8 mouse cellular contexts compared by ENCODE assay signal in the genomic region with DNA sequence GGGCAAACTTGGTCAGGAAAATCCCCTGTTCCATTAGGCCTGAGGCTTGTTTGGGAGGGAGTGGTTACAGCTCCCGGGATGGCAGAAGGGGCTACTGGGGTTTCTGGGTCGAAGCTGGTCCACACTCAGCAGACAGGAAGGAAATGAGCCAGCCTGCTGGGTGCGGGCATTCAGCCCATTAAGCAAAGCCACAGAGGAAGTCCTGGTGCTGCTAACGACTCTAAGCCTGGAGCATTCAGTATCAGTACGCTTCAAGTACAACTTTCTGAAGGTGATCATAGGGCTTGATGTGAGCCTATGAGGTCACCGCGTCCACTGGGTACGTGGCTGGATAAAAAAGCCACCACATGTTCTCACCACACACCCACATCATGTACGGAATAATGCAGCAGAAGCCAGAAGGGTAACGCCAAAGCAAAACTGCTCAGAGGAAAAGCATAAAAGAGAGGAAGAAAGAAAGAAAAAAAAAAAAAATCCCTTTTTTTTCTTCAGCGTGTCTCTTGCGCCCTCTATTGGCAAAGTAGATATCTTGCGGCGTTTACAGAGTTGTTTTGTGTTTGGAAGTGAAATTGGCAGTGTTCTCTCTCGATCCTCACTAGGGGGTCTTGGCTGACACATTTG.
A peak's percentile ranks its signal among the peaks of the same experiment; 100 is the strongest.
DNase-seq lines count a peak whose midpoint lies in the region; ATAC-seq and TF ChIP-seq lines count a peak whose summit lies in the region.

No protein-coding gene starts in this region.

- 41% methylated on average over 15 of the region's 15 CpGs for WGBS in hindbrain, embryonic 11.5 days

- H3K27ac ChIP-seq in embryonic fibroblast, embryonic 13.5 days (ENCODE audit: insufficient read depth, low read length) = peak overlapping the region; percentile 27
- H3K27ac ChIP-seq in hindbrain, embryonic 11.5 days (ENCODE audit: low read depth, low read length) = no peak overlapping the region

- no peak for DNase-seq in cerebellum, adult 11 months
- peak; percentile 2 for DNase-seq in adrenal gland, postnatal 25 days
- peak; percentile 77 for DNase-seq in hindbrain, embryonic 11.5 days (ENCODE audit: low spot score)
- peak; percentile 23 to 38 for DNase-seq in left cerebral cortex, adult 8-10 months (ENCODE audit: low spot score in 2 of 2)
- peak; percentile 47 for DNase-seq in mesoderm, embryonic 11.5 days (ENCODE audit: low read depth, low spot score)
- peak; percentile 43 for DNase-seq in right cerebral cortex, postnatal 25 days

- no peaks in the 10 kb centered on the region for H3K36me3 ChIP-seq in hindbrain, embryonic 11.5 days (ENCODE audit: control insufficient read depth, insufficient read depth, low read length)

- no peak overlapping the region for H3K4me2 ChIP-seq in hindbrain, embryonic 11.5 days (replicated peaks; ENCODE audit: low read depth, low read length)

- no peaks in the 10 kb centered on the region for H3K9me3 ChIP-seq in hindbrain, embryonic 11.5 days (ENCODE audit: control insufficient read depth, low read length)

- no peaks in the 10 kb centered on the region for H3K27me3 ChIP-seq in hindbrain, embryonic 11.5 days (ENCODE audit: control insufficient read depth, insufficient read depth, low read length)

- H3K9ac ChIP-seq in hindbrain, embryonic 11.5 days (ENCODE audit: low read depth, low read length) = no peak overlapping the region

- TF ChIP-seq POLR2A in embryonic fibroblast, embryonic 13.5 days (IDR thresholded peaks at IDR 0.05; ENCODE audit: low read depth, low read length) = no peak

- no peak for TF ChIP-seq CTCF in embryonic fibroblast, embryonic 13.5 days (IDR thresholded peaks at IDR 0.05; ENCODE audit: borderline replicate concordance, insufficient read depth, low read length)

- H3K4me1 ChIP-seq in embryonic fibroblast, embryonic 13.5 days (ENCODE audit: control insufficient read depth, insufficient read depth, low read length) = no peaks in the 10 kb centered on the region
- H3K4me1 ChIP-seq in hindbrain, embryonic 11.5 days (replicated peaks; ENCODE audit: control insufficient read depth, insufficient read depth, low read length) = no peaks in the 10 kb centered on the region

- ATAC-seq in cerebellum, adult (ENCODE audit: insufficient number of reproducible peaks, low FRiP score, low TSS enrichment) = peak; percentile 56
- peak; percentile 65; the same call in 1 of the 2 replicates for ATAC-seq in hindbrain, embryonic 11.5 days (ENCODE audit: low FRiP score)

- H3K4me3 ChIP-seq in embryonic fibroblast, embryonic 13.5 days (ENCODE audit: insufficient read depth, low read length) = no peak overlapping the region
- H3K4me3 ChIP-seq in hindbrain, embryonic 11.5 days (ENCODE audit: low read depth, low read length) = no peak overlapping the region
